Mouse (Mus musculus): ENCODE measurements at regions not wholly inside any gene's neighbourhood (a gene's known extent, or its start where the extent isn't known, plus 50 kb on each side); places are given as distances from the start of the nearest gene placed in this dataset.

- no peak for TF ChIP-seq EP300 (IDR thresholded peaks at IDR 0.05; ENCODE audit: low read depth)
- TF ChIP-seq CTCF (IDR thresholded peaks at IDR 0.05; ENCODE audit: low read depth) = no peak
Observed at GRCm38 (mm10) chr1:184378665-184379064, 344.6 kb upstream of the 1700056E22Rik start.

Measured in liver, embryonic 14.5 days (tissue).